Mouse (Mus musculus): Measurements from ENCODE around the gene Amdhd2.

- TF ChIP-seq POLR2A (IDR thresholded peaks at IDR 0.05; ENCODE audit: low read depth, low read length), result no peak
- no peak for TF ChIP-seq GABPA (IDR thresholded peaks at IDR 0.05; ENCODE audit: insufficient replicate concordance, low read depth, low read length)
- no peak for TF ChIP-seq CTCF (conservative IDR thresholded peaks at IDR 0.05 in 1 of 2, IDR thresholded peaks at IDR 0.05 in 1 of 2; ENCODE audit: low read depth in 2 of 2, low read length in 2 of 2)
- TF ChIP-seq MXI1 (IDR thresholded peaks at IDR 0.05; ENCODE audit: low read depth, low read length), result no peak
- TF ChIP-seq MAFK (IDR thresholded peaks at IDR 0.05; ENCODE audit: insufficient replicate concordance, low read length), result no peak
- no peak for TF ChIP-seq ETS1 (conservative IDR thresholded peaks at IDR 0.05; ENCODE audit: low read depth, low read length)
- no peak for TF ChIP-seq RAD21 (IDR thresholded peaks at IDR 0.05; ENCODE audit: low read depth, low read length)
These were observed 35.7 kb upstream of the Amdhd2 start for GRCm38 (mm10) chr17:24199252-24199651.
